Mouse (Mus musculus): ENCODE data around the gene Gm42688.

Gene Gm42688

DNA sequence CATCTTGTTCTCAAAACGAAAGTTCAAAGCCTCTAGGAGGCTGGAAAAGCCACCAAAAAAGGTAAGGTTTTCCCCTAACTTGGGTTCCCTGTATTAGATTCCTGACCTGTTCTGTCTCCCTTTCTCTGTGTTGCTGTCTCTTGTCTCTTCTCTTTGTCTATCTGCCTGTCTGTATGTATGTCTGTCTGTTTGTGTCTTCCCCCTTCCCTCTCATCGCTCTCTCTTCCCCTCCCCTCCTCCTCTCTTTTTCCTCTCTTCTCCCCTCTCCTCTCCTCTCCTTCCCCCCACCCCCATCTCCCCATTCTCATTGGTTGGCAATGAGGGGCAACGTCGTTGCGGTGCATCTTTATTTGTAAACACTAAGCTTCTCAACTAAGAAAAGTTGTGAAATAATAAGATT, 23.9 kb downstream of the Gm42688 start, which contains the start of gene Ino80b:
Ino80b (minus strand) TSS at position 101 of the 400 bp plus-strand sequence.
- H3K27me3 ChIP-seq (ENCODE audit: insufficient read depth, low read length): no peaks in the 10 kb centered on the region
- peaks cover 12% of the 10 kb centered on the region for H3K36me3 ChIP-seq (ENCODE audit: insufficient read depth, low read length)
- no peaks in the 10 kb centered on the region for H3K9me3 ChIP-seq (ENCODE audit: low read length)
- no peak for TF ChIP-seq POU5F1 (IDR thresholded peaks at IDR 0.05; ENCODE audit: borderline replicate concordance, low read length)
- TF ChIP-seq CTCF (conservative IDR thresholded peaks at IDR 0.05; ENCODE audit: low read length): no peak
- no peak for TF ChIP-seq NANOG (IDR thresholded peaks at IDR 0.05; ENCODE audit: borderline replicate concordance, low read length)
- peak within 1 kb of the TSS; percentile 91 for H3K4me3 ChIP-seq (replicated peaks; ENCODE audit: low read length)
- H3K4me1 ChIP-seq (replicated peaks; ENCODE audit: low read depth, low read length): peaks cover 39% of the 10 kb centered on the region

DNA sequence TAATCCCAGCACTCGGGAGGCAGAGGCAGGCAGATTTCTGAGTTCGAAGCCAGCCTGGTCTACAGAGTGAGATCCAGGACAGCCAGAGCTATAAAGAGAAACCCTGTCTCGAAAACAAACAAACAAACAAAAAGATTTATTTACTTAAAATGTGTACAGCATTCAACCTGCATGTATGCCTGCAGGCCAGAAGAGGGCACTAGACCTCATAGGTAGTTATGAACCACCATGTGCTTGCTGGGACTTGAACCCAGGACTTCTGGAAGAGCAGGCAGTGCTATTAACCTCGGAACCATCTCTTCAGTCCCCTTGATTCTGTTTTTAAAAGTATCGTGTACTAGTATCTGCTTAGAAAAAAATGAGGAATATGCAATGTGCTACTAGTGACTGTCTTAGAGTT, 26.0 kb downstream of the Gm42688 start:
- Histone ChIP-seq H3K4me3 (replicated peaks; ENCODE audit: low read length) (no peak overlapping the region), H3K9me3 (ENCODE audit: low read length) (no peaks in the 10 kb centered on the region), H3K27me3 (ENCODE audit: insufficient read depth, low read length) (no peaks in the 10 kb centered on the region), H3K36me3 (ENCODE audit: insufficient read depth, low read length) (peaks cover 12% of the 10 kb centered on the region), H3K4me1 (replicated peaks; ENCODE audit: low read depth, low read length) (peaks cover 48% of the 10 kb centered on the region)
- TF ChIP-seq NANOG (IDR thresholded peaks at IDR 0.05; ENCODE audit: borderline replicate concordance, low read length) (no peak), CTCF (conservative IDR thresholded peaks at IDR 0.05; ENCODE audit: low read length) (peak; percentile 62)

DNA sequence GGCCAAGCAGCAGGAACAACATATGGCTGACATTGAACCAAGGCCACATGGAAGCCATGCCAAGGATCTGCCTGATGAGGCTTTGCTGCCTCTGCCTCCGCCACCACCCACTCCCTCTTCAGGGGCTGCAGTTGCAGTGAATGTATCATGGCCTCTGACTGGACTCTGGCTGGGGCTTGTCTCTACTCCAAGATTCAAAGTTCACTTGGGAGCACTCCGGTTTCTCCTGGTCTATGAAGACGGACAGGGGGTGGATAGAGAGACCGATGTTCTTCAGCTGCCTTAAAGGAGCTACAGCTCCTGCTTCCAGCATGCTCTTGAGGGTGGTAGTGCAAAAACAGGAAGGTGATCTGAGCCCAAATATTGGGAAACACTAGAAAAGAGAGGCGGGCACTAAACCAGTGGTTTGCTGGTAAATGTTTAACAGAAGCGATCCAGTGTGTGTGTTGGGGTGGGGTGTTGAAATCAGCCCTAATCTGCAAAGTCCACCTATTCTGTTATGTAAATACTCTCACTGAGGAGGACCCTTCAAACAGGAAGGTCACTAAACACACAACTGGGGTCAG, 30.1 kb downstream of the Gm42688 start:
- peaks cover 44% of the 10 kb centered on the region for H3K4me1 ChIP-seq (replicated peaks; ENCODE audit: low read depth, low read length)
- H3K9me3 ChIP-seq (ENCODE audit: low read length): no peaks in the 10 kb centered on the region
- no peak for TF ChIP-seq CTCF (conservative IDR thresholded peaks at IDR 0.05; ENCODE audit: low read length)
- no peak for TF ChIP-seq POU5F1 (IDR thresholded peaks at IDR 0.05; ENCODE audit: borderline replicate concordance, low read length)
- no peak for TF ChIP-seq NANOG (IDR thresholded peaks at IDR 0.05; ENCODE audit: borderline replicate concordance, low read length)
- H3K27me3 ChIP-seq (ENCODE audit: insufficient read depth, low read length): peaks cover 29% of the 10 kb centered on the region
- no peak overlapping the region for H3K4me3 ChIP-seq (replicated peaks; ENCODE audit: low read length)
- H3K36me3 ChIP-seq (ENCODE audit: insufficient read depth, low read length): no peaks in the 10 kb centered on the region

DNA sequence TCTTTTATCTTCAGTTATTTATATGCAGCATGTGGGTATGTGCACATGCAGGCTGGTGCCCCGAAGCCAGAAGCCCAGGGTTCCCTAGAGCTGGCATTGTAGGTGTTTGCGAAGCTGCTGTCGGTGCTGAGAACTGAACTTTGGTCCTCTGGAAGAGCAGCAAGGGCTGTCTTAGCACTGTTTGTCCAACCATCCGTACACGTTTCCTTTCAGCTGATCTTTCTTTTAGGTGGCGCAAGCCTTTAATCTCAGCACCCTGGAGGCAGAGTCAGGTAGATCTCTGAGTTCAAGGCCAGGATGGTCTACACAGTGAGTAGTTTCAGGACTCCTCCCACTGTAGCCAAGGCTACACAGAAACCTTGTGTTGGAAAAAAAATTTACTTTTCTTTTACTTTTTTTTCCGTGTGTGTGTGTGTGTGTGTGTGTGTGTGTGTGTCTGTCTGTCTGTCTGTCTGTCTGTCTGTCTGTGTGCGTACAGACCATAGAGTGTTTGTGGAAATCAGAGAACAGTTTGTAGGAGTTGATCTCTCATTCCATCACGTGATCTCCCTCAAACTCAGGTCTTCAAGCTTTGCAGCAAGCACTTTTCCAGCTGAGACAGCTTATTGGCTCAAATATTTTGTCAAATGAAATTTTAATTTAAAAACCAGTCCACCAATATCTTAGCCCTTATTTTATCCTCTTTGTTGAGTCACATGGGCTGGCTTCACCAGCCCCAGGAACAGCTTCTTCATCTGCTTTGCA, 30.9 kb downstream of the Gm42688 start:
- H3K9me3 ChIP-seq (ENCODE audit: low read length): no peaks in the 10 kb centered on the region
- peaks cover 37% of the 10 kb centered on the region for H3K27me3 ChIP-seq (ENCODE audit: insufficient read depth, low read length)
- TF ChIP-seq NANOG (IDR thresholded peaks at IDR 0.05; ENCODE audit: borderline replicate concordance, low read length) (no peak), CTCF (conservative IDR thresholded peaks at IDR 0.05; ENCODE audit: low read length) (no peak), POU5F1 (IDR thresholded peaks at IDR 0.05; ENCODE audit: borderline replicate concordance, low read length) (no peak)
- no peaks in the 10 kb centered on the region for H3K36me3 ChIP-seq (ENCODE audit: insufficient read depth, low read length)
- peaks cover 52% of the 10 kb centered on the region for H3K4me1 ChIP-seq (replicated peaks; ENCODE audit: low read depth, low read length)
- H3K4me3 ChIP-seq (replicated peaks; ENCODE audit: low read length): no peak overlapping the region

DNA sequence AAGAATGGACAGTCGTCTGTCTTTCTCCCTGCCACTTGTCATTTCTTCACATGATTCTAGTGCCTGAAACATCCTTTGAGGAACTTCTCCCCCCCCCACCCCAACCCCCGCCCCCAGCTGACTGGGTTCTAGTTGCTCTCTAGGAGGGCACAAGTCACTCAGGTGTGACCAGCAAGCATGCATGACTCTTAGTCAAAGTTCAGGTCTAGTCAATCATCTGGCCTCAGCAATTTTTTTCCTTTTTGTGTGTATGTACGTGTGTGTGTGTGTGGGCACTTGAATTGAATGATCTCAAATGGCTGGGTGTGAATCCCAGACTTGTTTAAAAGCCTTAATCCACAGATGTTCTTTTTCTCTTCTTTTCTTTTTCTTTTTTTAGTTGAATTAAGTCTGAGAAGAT, 32.8 kb downstream of the Gm42688 start:
- H3K27me3 ChIP-seq (ENCODE audit: insufficient read depth, low read length): peaks cover 55% of the 10 kb centered on the region
- H3K36me3 ChIP-seq (ENCODE audit: insufficient read depth, low read length): no peaks in the 10 kb centered on the region
- H3K4me3 ChIP-seq (replicated peaks; ENCODE audit: low read length): no peak overlapping the region
- TF ChIP-seq NANOG (IDR thresholded peaks at IDR 0.05; ENCODE audit: borderline replicate concordance, low read length): no peak
- TF ChIP-seq POU5F1 (IDR thresholded peaks at IDR 0.05; ENCODE audit: borderline replicate concordance, low read length): no peak
- TF ChIP-seq CTCF (conservative IDR thresholded peaks at IDR 0.05; ENCODE audit: low read length): no peak
- H3K9me3 ChIP-seq (ENCODE audit: low read length): no peaks in the 10 kb centered on the region
- H3K4me1 ChIP-seq (replicated peaks; ENCODE audit: low read depth, low read length): peaks cover 58% of the 10 kb centered on the region

DNA sequence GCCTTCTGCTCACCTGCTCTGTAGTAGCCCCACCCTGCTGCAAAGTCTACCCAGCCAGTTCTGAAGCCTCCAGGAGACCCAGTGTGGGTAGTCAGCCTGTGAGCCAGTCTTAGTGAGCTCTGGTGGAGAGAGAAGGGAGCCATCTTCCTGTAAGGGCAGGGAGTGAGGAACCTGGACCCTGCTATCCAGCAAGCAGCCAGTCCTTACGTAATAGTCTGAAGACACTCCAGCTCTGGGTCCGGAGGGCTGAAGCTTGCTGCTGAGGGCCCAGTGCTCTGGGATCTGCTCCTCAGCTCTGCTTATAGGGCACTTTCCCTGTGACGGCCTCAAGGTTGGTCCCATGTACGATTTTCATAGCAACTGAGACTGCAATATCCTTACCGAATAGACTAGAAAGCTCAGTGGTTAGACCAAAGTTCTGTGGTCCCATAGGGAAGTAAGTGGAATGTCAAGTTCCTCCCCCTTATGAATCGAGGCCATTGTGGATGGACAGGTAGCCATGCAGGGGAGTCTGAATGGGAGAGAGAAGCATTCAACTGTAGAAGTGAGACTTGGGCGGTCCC, 33.6 kb downstream of the Gm42688 start, which contains the start of gene Rtkn:
Rtkn (plus strand) TSS at position 513 of the 563 bp plus-strand sequence.
- H3K4me3 ChIP-seq (replicated peaks; ENCODE audit: low read length): peak within 1 kb of the TSS; percentile 66
- H3K4me1 ChIP-seq (replicated peaks; ENCODE audit: low read depth, low read length): peaks cover 58% of the 10 kb centered on the region
- H3K27me3 ChIP-seq (ENCODE audit: insufficient read depth, low read length): peaks cover 63% of the 10 kb centered on the region
- no peak for TF ChIP-seq NANOG (IDR thresholded peaks at IDR 0.05; ENCODE audit: borderline replicate concordance, low read length)
- no peaks in the 10 kb centered on the region for H3K36me3 ChIP-seq (ENCODE audit: insufficient read depth, low read length)
- no peaks in the 10 kb centered on the region for H3K9me3 ChIP-seq (ENCODE audit: low read length)

DNA sequence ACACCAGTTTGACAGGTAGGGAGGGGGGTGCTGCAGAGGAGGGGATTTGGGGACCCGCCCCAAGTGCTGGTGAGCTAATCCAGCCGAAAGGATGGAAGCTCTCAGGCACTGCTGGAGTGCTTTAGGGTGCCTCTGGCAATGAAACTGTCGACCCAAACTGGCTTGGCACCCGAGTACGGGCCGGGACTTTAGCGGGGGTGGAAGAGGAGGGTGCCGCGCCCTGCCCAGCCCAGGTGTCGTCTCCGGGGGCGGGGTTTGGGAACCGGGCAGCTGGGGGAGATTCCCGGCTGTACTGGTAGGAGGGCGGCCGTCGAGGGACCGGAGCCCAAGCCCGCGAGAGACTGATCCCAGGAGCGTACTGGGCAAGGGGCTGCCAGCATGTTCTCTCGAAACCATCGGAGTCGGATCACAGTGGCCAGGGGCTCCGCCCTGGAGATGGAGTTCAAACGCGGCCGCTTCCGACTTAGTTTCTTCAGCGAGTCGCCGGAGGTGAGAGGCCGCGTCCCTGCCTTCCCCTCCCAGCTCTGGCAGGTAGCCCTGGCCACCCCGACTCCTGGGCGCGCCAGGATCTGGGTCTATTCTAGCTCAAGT, 34.2 kb downstream of the Gm42688 start:
- no peak for TF ChIP-seq CTCF (conservative IDR thresholded peaks at IDR 0.05; ENCODE audit: low read length)
- no peak for TF ChIP-seq POU5F1 (IDR thresholded peaks at IDR 0.05; ENCODE audit: borderline replicate concordance, low read length)
- Histone ChIP-seq H3K9me3 (ENCODE audit: low read length) (no peaks in the 10 kb centered on the region), H3K27me3 (ENCODE audit: insufficient read depth, low read length) (peaks cover 66% of the 10 kb centered on the region), H3K4me1 (replicated peaks; ENCODE audit: low read depth, low read length) (peaks cover 58% of the 10 kb centered on the region), H3K36me3 (ENCODE audit: insufficient read depth, low read length) (no peaks in the 10 kb centered on the region), H3K4me3 (replicated peaks; ENCODE audit: low read length) (peak overlapping the region; percentile 66)

DNA sequence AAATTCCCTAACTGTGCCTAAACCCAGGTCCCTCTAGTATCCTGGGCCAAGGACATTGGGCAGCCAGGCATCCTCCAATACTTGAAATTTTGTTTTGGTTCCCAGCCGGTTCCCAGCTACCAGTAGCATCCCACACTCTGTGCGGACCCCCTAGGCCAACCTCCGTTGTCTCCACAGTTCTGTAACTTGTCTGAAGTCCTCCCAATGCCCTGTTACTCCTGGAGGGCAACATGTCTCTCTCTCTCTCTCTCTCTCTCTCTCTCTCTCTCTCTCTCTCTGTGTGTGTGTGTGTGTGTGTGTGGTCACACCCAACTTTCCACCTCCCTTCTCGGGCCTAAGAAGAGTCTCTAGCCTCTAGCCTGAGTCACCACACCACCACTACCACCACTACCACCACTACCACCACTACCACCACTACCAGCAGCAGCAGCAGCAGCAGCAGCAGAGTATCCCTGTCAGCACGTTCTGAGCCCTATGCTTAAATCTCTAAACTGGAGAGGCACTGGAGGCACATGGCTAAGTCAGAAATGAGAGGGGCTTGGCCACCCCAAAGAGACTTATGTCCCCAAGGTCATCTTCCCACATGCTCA, 35.0 kb downstream of the Gm42688 start:
- TF ChIP-seq NANOG (IDR thresholded peaks at IDR 0.05; ENCODE audit: borderline replicate concordance, low read length) (no peak), CTCF (conservative IDR thresholded peaks at IDR 0.05; ENCODE audit: low read length) (no peak), POU5F1 (IDR thresholded peaks at IDR 0.05; ENCODE audit: borderline replicate concordance, low read length) (no peak)
- H3K4me1 ChIP-seq (replicated peaks; ENCODE audit: low read depth, low read length): peaks cover 52% of the 10 kb centered on the region
- peaks cover 70% of the 10 kb centered on the region for H3K27me3 ChIP-seq (ENCODE audit: insufficient read depth, low read length)
- peaks cover 2% of the 10 kb centered on the region; the same call in 1 of the 2 replicates for H3K9me3 ChIP-seq (ENCODE audit: low read length)
- H3K4me3 ChIP-seq (replicated peaks; ENCODE audit: low read length): peak overlapping the region; percentile 69
- H3K36me3 ChIP-seq (ENCODE audit: insufficient read depth, low read length): no peaks in the 10 kb centered on the region
